Mouse (Mus musculus): ENCODE measurements around the gene Ick.

- TF ChIP-seq CTCF (IDR thresholded peaks at IDR 0.05; ENCODE audit: borderline replicate concordance, extremely low read depth, insufficient read depth, insufficient read length): no peak
- TF ChIP-seq POLR2A (IDR thresholded peaks at IDR 0.05; ENCODE audit: borderline replicate concordance, extremely low read depth, insufficient read depth, insufficient read length, poor library complexity, severe bottlenecking): no peak; the same call in 1 of the 2 replicates
Measured at GRCm38 (mm10) chr9:78108796-78109239, at the start of gene Ick, which contains the start of gene Fbxo9.

All from brain, embryonic 14.5 days (tissue).